Mouse (Mus musculus): Measurements from ENCODE around the gene Rad51d. TPM values are rescaled to one million over a fixed set of nuclear protein-coding genes. Genes with fewer than 3 reads are reported as not detected.

The Rad51d gene
- total RNA-seq, 2 experiments from 2014 or later = 10.6 to 15.6 TPM

DNA sequence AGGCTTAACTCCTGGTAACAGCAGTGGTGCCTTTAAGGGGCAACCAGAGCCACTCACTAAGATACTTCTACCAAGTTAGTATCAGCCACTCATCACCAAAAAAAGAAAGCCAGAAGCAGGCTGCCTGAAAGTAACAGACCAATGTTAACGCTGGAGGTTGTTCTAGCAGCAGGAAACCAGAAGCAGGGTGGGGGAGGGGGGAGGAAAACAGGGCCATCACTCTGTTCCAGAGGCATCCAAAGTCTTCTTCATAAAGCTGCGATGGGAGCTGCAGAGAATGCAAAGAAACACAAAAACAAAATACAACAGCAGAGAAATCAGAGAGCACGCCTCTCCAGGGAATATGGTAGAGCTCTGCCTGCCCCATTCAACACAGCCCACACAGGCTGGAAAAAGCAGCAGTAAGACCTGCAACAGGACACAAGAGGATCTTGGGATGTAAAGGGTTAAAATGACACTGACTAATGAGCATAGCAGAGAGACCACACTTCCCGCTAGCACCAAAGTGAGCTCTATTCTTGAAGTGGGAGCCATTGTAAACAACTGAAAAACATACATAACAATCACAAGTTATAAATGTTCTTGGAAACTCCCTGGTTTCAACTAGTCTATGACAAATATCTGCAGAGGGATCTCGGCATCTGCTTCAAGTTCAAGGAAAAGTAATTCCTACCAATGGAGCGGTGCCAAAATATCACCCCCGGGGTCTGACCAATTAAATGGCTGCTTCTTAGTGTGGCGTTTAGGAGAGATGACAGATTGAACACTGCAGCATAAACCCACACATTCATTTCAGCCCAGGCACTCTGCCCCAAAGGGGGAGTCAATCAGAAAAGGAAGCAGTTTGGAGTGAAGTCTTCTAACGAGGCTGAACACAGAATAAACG lies 59.2 kb downstream of the Rad51d start:
- ATAC-seq (replicated peaks; ENCODE audit: poor library complexity) = no peak

DNA sequence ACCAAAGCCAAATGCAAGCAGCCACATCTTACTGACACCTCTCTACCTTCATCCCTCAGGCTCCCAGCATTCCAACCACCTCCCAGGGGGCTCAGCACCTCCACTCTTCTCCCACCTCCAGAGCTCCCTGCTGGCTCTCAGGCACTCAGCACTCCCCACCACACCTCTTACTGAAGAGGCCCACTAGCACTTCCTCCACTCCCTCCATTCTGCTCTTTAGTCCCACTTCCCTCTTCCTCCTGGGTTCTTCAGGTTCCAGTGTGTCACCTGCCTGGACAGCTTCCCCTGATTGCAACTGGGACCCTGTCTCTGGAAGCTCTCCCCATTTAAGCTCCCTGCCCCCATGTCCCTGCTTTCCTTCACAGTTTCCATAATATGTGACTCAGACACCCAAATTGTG lies 63.6 kb downstream of the Rad51d start:
- no peak for ATAC-seq (replicated peaks; ENCODE audit: poor library complexity)

Other genes starting within 250 kb of the Rad51d start
- gene Cct6b, start 126.3 kb downstream of the Rad51d start, total RNA-seq (2015) = 0.30 and 0.32 TPM in 2 replicates
- 0.08 and 0.37 TPM in 2 replicates for gene Cct6b, start 126.3 kb downstream of the Rad51d start, total RNA-seq (2017)
- 20.1 and 20.8 TPM in 2 replicates for gene Zfp830, start 126.3 kb downstream of the Rad51d start, total RNA-seq (2015)
- gene Zfp830, start 126.3 kb downstream of the Rad51d start, total RNA-seq (2017) = 46.3 and 54.1 TPM in 2 replicates
- gene Lig3, start 109.5 kb downstream of the Rad51d start, total RNA-seq (2015) = 31.3 and 39.5 TPM in 2 replicates
- 37.6 and 67.4 TPM in 2 replicates for gene Lig3, start 109.5 kb downstream of the Rad51d start, total RNA-seq (2017)
- 26.3 and 27.5 TPM in 2 replicates for gene Rffl, start 19.4 kb downstream of the Rad51d start, total RNA-seq (2015)
- gene Rffl, start 19.4 kb downstream of the Rad51d start, total RNA-seq (2017) = 18.3 and 18.9 TPM in 2 replicates
- not detected in 2 replicates for gene Fndc8, start 1.5 kb upstream of the Rad51d start, total RNA-seq (2015)
- not detected in 2 replicates for gene Fndc8, start 1.5 kb upstream of the Rad51d start, total RNA-seq (2017)
- gene Nle1, start 17.8 kb upstream of the Rad51d start, total RNA-seq (2015) = 21.1 and 27.4 TPM in 2 replicates
- 20.3 and 27.2 TPM in 2 replicates for gene Nle1, start 17.8 kb upstream of the Rad51d start, total RNA-seq (2017)
- 0.05 and 0.07 TPM in 2 replicates for gene Unc45b, start 19.9 kb upstream of the Rad51d start, total RNA-seq (2015)
- not detected in 2 replicates for gene Unc45b, start 19.9 kb upstream of the Rad51d start, total RNA-seq (2017)
- gene Slfn5, start 60.7 kb upstream of the Rad51d start, total RNA-seq (2015) = 1.4 and 1.5 TPM in 2 replicates
- 1.7 and 2.8 TPM in 2 replicates for gene Slfn5, start 60.7 kb upstream of the Rad51d start, total RNA-seq (2017)
- gene Slfn9, start 101.2 kb upstream of the Rad51d start, total RNA-seq (2015) = 33.4 and 33.6 TPM in 2 replicates
- 33.1 and 41.3 TPM in 2 replicates for gene Slfn9, start 101.2 kb upstream of the Rad51d start, total RNA-seq (2017)
- gene Slfn8, start 130.2 kb upstream of the Rad51d start, total RNA-seq (2015) = 8.6 and 10.9 TPM in 2 replicates
- gene Slfn8, start 130.2 kb upstream of the Rad51d start, total RNA-seq (2017) = 7.7 and 13.3 TPM in 2 replicates
- gene Slfn2, start 174.5 kb upstream of the Rad51d start, total RNA-seq (2015) = 13.3 and 20.8 TPM in 2 replicates
- 38.8 and 50.9 TPM in 2 replicates for gene Slfn2, start 174.5 kb upstream of the Rad51d start, total RNA-seq (2017)
- 2.7 and 3.3 TPM in 2 replicates for gene Slfn1, start 226.2 kb upstream of the Rad51d start, total RNA-seq (2015)
- 5.4 and 5.8 TPM in 2 replicates for gene Slfn1, start 226.2 kb upstream of the Rad51d start, total RNA-seq (2017)

All from megakaryocyte progenitor cell, adult 5-6 weeks (primary cell).